Mouse (Mus musculus): Measurements from ENCODE around the gene Gm8374. TPM values are rescaled to one million over a fixed set of nuclear protein-coding genes. Genes with fewer than 3 reads are reported as not detected.
"Not testable (repeated sequence)": the region's sequence is repeated elsewhere in the genome, so short reads cannot be mapped to it uniquely, and the experiment has no call there.

Gene Gm8374
- not detected in 2 replicates for polyA plus RNA-seq (2014; fragmentation: Nextera tagmentation; extraction: Ambion mirVana)

DNA sequence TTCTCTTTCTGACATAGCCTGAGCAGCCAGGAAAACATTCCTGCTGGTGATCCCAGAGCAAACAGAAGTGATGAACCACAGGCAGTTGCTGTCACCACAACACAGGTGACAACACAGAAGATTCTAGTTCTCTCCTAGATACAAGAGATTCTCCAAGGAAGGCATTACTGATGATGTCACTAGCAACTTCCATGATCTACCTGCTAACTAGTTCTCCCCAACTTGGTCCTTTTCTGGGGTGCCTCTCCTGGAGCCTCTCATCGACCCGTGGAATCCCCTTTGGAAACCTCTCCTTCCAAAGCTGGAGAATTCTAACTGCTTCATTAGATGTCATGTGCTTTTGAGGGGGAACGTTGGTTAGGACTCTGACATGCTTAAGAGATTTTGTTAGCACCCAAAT is at the start of gene Gm8374:
TSS of gene Gm8374 (minus strand) at position 101 of the 400 bp plus-strand sequence.
- not testable (repeated sequence) for H3K9me3 ChIP-seq (ENCODE audit: control insufficient read depth, low read length); ATAC-seq (replicated peaks; ENCODE audit: low FRiP score); DNase-seq (ENCODE audit: low spot score); H3K9ac ChIP-seq (ENCODE audit: low read depth, low read length); H3K27me3 ChIP-seq (replicated peaks; ENCODE audit: control insufficient read depth, insufficient read depth, low read length); H3K4me1 ChIP-seq (replicated peaks; ENCODE audit: control insufficient read depth, insufficient read depth, low read length); H3K4me2 ChIP-seq; H3K27ac ChIP-seq (ENCODE audit: low read depth, low read length); H3K36me3 ChIP-seq (ENCODE audit: control insufficient read depth, insufficient read depth, low read length); H3K4me3 ChIP-seq (ENCODE audit: low read depth, low read length)
- 71% methylated on average over 3 of the region's 3 CpGs for WGBS

DNA sequence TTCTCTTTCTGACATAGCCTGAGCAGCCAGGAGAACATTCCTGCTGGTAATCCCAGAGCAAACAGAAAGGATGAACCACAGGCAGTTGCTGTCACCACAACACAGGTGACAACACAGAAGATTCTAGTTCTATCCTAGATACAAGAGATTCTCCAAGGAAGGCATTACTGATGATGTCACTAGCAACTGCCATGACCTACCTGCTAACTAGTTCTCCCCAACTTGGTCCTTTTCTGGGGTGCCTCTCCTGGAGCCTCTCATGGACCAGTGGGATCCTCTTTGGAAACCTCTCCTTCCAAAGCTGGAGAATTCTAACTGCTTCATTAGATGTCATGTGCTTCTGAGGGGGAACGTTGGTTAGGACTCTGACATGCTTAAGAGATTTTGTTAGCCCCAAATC is 32.6 kb downstream of the Gm8374 start, which contains the start of gene Gm5797:
TSS of gene Gm5797 (minus strand) at position 101 of the 400 bp plus-strand sequence.
- not testable (repeated sequence) for H3K9ac ChIP-seq (ENCODE audit: low read depth, low read length); ATAC-seq (replicated peaks; ENCODE audit: low FRiP score); H3K4me1 ChIP-seq (replicated peaks; ENCODE audit: control insufficient read depth, insufficient read depth, low read length); DNase-seq (ENCODE audit: low spot score); H3K4me2 ChIP-seq; H3K27ac ChIP-seq (ENCODE audit: low read depth, low read length); H3K27me3 ChIP-seq (replicated peaks; ENCODE audit: control insufficient read depth, insufficient read depth, low read length); H3K36me3 ChIP-seq (ENCODE audit: control insufficient read depth, insufficient read depth, low read length); H3K4me3 ChIP-seq (ENCODE audit: low read depth, low read length); H3K9me3 ChIP-seq (ENCODE audit: control insufficient read depth, low read length)
- WGBS = no CpG with 5 or more reads among the region's 1 CpGs

DNA sequence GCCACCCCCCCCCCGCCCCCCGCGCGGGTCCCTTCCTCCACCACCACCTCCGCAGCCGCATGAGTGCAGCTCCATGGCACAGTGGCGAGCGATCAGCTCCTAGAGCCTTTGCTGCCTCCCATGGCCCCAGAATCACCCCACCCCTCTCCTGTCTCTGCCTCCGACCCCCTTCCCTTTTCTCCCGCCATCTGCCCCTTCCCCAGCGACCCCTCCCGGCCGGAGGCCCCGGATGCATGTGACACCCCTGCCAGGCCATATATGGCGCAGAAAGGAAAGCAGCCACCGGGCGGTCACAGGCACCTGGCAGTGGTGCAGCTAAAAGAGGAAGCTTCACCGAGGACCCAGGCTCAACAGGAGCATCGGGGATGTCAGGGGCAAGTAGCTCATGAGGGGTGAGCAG is 49.8 kb downstream of the Gm8374 start:
- H3K36me3 ChIP-seq (ENCODE audit: control insufficient read depth, insufficient read depth, low read length); H3K27me3 ChIP-seq (replicated peaks; ENCODE audit: control insufficient read depth, insufficient read depth, low read length); ATAC-seq (replicated peaks; ENCODE audit: low FRiP score); H3K4me1 ChIP-seq (replicated peaks; ENCODE audit: control insufficient read depth, insufficient read depth, low read length); H3K27ac ChIP-seq (ENCODE audit: low read depth, low read length); H3K9me3 ChIP-seq (ENCODE audit: control insufficient read depth, low read length); H3K9ac ChIP-seq (ENCODE audit: low read depth, low read length): not testable (repeated sequence)
- under 1% methylated on average over 12 of the region's 19 CpGs for WGBS
- Histone ChIP-seq H3K4me3 (ENCODE audit: low read depth, low read length) (peak overlapping the region; percentile 39), H3K4me2 (peak overlapping the region; percentile 56)
- peak; percentile 31 for DNase-seq (ENCODE audit: low spot score)

DNA sequence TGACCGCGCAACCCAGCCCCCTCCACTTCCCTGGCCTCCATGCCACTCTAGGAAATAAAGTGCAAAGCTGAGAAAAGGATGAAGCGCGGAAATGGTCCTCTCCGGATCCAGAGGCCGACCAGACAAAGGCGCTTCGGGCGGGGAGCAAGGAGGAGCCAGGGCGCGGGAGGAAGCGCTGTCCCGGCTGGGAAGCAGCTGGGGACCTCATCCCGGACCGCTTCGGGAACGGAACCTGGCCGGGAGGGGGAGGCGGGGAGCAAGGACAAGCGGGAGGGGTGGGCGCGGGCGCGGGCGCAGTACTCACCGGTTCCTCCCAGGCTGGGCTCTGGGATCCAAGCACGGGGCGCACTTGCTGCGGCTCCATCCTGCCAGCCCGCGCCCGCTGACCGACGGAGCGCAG is 50.3 kb downstream of the Gm8374 start, which contains the start of gene Gm3739:
TSS of gene Gm3739 (minus strand) at position 389 of the 400 bp plus-strand sequence.
- H3K36me3 ChIP-seq (ENCODE audit: control insufficient read depth, insufficient read depth, low read length); H3K27me3 ChIP-seq (replicated peaks; ENCODE audit: control insufficient read depth, insufficient read depth, low read length); H3K9me3 ChIP-seq (ENCODE audit: control insufficient read depth, low read length); DNase-seq (ENCODE audit: low spot score); ATAC-seq (replicated peaks; ENCODE audit: low FRiP score); H3K9ac ChIP-seq (ENCODE audit: low read depth, low read length); H3K4me1 ChIP-seq (replicated peaks; ENCODE audit: control insufficient read depth, insufficient read depth, low read length); H3K27ac ChIP-seq (ENCODE audit: low read depth, low read length): not testable (repeated sequence)
- Histone ChIP-seq H3K4me2 (peak within 1 kb of the TSS; percentile 56), H3K4me3 (ENCODE audit: low read depth, low read length) (peak within 1 kb of the TSS; percentile 39)
- 0% methylated on average over 12 of the region's 35 CpGs for WGBS

Other genes starting within 250 kb of the Gm8374 start
- gene Gm6676, start 239.7 kb downstream of the Gm8374 start, polyA plus RNA-seq (2014; fragmentation: Nextera tagmentation; extraction: Ambion mirVana) = not detected in 2 replicates
- 1.1 and 1.2 TPM in 2 replicates for gene Gm3512, start 190.6 kb downstream of the Gm8374 start, polyA plus RNA-seq (2014; fragmentation: Nextera tagmentation; extraction: Ambion mirVana)
- gene Gm16434, start 170.6 kb downstream of the Gm8374 start, polyA plus RNA-seq (2014; fragmentation: Nextera tagmentation; extraction: Ambion mirVana) = not detected in 2 replicates
- not detected in 2 replicates for gene Gm3727, start 100.4 kb downstream of the Gm8374 start, polyA plus RNA-seq (2014; fragmentation: Nextera tagmentation; extraction: Ambion mirVana)
- gene Gm3739, start 50.1 kb downstream of the Gm8374 start, polyA plus RNA-seq (2014; fragmentation: Nextera tagmentation; extraction: Ambion mirVana) = 0.11 and 0.21 TPM in 2 replicates
- not detected in 2 replicates for gene Gm5797, start 32.7 kb downstream of the Gm8374 start, polyA plus RNA-seq (2014; fragmentation: Nextera tagmentation; extraction: Ambion mirVana)
- not detected in 2 replicates for gene Gm3755, start 85.8 kb upstream of the Gm8374 start, polyA plus RNA-seq (2014; fragmentation: Nextera tagmentation; extraction: Ambion mirVana)
- gene Gm3752, start 118.6 kb upstream of the Gm8374 start, polyA plus RNA-seq (2014; fragmentation: Nextera tagmentation; extraction: Ambion mirVana) = 0.19 and 0.23 TPM in 2 replicates
- gene Gm3558, start 203.4 kb upstream of the Gm8374 start, polyA plus RNA-seq (2014; fragmentation: Nextera tagmentation; extraction: Ambion mirVana) = not detected in 2 replicates
- gene Gm10338, start 230.5 kb upstream of the Gm8374 start, polyA plus RNA-seq (2014; fragmentation: Nextera tagmentation; extraction: Ambion mirVana) = not detected in 2 replicates

Data from liver, embryonic 11.5 days (tissue).